Mouse (Mus musculus) erythroblast, adult 5-6 weeks (primary cell): Measurements from ENCODE around the gene Lrrc75b. TPM values are rescaled to one million over a fixed set of nuclear protein-coding genes. Genes with fewer than 3 reads are reported as not detected.
"Not testable (repeated sequence)": the region's sequence is repeated elsewhere in the genome, so short reads cannot be mapped to it uniquely, and the experiment has no call there.

Experiments used
- ATAC-seq: replicated peaks from 2 replicates; pipeline ENCODE4 v1.8.0; 2016; ENCODE audit warnings: moderate number of reproducible peaks, mild to moderate bottlenecking, moderate TSS enrichment, inconsistent platforms; ENCODE audit not compliant: poor library complexity, low FRiP score, severe bottlenecking
- total RNA-seq, 2 experiments: library from RNA; stranded (forward) in 1 of 2; stranded (reverse) in 1 of 2; fragments of 150-400 nt in 1 of 2; fragments of 200-764, 138-1000 nt in 1 of 2; gene quantifications; 2 replicates each; pipeline versions ENCODE4 v1.2.3 to v1.2.4; 2015 to 2017; ENCODE audit warnings: low replicate concordance in 2 of 2

The Lrrc75b gene
- total RNA-seq, 2 experiments from 2014 or later, result not detected

DNA sequence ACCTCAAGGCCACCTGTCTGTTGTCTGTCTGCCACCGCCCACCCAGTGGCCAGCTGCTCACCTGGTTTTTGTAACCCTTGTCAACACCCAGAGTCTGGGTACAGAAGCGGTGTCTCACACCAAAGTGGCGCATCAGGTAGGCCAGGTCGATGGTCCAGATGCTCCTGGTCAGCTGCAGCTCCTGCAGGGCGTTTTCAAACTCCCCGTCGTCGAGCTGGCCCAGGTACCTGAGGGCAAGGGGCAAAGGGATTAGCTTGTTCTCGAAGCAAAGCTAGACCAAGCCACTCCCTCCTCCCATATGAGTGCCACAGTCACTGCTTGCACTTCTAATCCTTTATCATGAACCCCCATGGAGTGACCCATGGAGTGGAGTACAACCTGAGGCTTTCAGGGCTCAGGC is 49.1 kb downstream of the Lrrc75b start:
- no peak for ATAC-seq

DNA sequence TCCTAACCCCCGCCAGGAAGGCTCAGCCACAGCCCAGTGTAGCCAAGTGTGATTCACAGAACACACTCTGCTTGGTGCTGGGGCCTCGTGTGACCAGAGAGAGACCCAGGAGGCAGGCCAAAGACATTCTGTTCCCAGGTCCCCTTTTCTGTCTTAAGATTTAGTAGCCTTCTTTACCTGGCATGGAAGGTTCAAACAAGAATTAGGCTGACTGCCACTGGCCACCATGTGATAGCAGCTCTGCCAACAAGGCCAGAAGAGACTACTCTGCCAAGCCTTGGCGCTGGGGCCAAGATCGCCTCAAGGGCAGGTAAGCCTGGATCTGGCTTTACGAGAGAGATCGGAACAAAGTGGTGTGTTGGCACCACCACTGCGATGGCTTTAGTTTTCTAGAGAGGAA is 49.7 kb downstream of the Lrrc75b start:
- ATAC-seq, result no peak

DNA sequence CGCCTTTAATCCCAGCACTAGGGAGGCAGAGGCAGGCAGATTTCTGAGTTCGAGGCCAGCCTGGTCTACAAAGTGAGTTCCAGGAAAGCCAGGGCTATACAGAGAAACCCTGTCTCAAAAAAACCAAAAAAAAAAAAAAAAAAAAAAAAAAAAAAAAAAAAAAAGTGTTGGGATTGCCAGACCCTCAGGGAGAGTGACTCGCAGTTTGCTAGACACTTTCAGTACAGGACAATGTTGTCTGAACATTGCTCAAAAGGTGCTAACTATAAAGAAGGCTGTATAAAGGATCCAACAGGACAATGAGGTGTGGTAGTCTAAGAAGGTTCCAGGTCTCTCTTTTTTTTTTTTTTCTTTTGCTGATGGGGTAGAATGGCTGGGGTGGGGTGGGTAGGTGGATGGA is 54.2 kb downstream of the Lrrc75b start:
- not testable (repeated sequence) for ATAC-seq

DNA sequence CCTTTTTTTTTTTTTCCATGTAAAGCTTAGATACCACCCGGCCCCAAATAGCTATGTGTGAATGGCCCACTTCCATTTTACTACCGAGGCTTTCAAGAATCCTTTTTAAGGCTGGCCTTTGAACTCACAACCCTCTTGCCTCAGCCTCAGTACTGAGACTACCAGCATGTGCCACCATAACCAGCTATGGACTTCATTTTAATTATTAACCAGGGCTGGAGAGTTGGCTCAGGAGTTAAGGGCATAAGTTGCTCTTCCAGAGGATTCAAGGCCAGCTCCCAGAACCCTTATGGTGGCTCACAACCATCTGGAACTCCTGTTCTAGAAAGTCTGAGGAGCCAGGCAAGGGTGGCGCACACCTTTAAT is 55.0 kb downstream of the Lrrc75b start:
- ATAC-seq, result no peak

DNA sequence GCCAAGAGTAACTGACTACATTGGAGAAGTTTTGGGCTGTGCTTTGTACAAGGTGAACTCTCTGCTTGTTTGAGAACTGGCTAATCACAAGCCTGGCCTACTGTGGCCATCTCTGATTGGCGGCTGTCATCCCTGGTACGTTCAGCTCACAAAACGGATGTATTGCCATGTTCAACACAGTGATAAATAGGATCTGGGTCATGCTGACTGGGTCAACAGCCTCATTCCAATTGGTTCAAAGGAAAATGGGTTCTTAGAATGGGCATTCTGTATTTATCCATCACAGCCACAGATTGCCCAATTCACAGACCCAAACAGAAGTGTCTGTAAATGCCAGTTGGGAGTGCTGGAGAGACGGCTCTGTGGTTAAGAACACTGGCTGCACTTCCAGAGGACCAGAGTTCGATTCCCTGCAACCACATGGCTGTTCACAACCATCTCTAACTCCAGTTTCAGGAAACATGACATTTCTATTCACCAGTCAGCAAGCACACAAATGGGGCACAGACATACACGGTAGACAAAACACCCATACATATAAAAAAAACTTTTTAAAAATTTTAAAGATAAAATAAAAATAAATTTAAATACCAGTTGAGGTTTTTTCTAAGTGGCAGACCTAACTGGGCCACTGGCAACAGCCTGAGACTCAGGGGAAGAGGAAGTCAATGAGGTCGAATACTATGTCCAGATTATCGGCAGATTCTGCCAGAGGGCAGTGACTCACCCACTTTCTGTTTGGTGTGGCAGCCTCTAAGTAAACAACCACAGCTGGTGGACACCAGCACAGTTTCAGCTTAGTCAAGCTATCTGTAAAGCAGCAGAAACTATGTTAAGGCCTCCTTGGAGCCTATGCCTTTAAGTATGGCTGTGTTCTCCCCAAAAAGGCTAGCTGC is 55.6 kb downstream of the Lrrc75b start:
- ATAC-seq, result peak; percentile 75

DNA sequence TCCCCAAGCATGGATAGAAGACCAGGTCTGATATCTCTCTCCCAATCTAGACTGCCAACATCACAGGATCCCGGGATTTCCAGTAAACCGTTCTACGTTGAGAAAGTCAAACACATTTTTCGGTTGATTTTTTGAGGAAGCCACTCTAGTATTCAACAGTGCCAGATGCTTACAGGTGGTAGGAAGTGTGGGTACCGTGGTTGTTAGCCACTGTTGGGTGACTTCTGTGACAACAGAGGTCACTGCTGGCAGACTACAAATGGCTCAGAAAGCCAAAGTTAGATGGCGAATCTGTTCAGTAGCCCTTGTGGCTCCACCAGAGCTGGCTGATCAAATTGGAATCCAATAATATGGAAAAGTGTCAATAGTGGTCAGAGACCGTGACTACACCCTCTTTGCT is 56.4 kb downstream of the Lrrc75b start:
- ATAC-seq, result no peak

DNA sequence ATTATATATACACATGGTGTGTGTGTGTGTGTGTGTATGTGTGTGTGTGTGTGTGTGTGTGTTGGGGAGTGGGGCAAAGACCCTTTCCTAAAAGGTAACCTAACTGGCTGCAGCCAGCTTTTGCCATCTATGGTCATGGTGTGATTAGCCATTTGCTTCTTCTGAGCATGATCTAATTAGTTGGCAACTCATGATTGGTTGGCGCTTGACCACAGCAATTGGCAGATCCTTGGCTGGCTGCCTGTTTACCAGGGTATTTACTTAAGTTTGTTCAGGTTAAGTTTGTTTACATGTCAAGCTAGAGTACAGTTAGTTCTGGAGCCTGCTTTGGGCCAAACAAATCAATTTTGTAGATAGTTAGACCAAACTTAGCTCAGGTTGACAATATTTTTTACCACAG is 58.5 kb downstream of the Lrrc75b start:
- ATAC-seq, result no peak; the same call in 1 of the 2 replicates

DNA sequence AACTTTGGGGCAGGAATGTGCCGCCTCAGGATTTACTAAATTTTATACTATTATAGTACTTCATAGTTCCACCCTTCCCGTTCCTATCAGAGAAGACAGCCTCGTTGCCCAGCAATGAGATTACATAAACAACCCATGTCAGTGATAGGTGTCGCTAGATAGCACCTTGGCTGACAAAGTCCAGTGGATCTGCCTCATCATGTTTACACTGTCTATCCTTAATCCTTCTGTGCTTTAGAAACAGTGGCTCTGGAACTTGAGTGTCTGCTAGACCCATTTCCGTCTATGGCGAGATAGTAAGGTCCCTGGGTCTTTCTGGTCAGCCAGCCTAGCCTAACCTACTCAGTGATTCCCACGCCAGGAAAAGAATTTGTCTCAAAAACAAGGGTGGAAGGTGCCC is 59.8 kb downstream of the Lrrc75b start:
- peak; percentile 58 for ATAC-seq

Other genes starting within 250 kb of the Lrrc75b start
- gene Adora2a, start 243.5 kb downstream of the Lrrc75b start, total RNA-seq (2015; ENCODE audit: low replicate concordance), result 0.42 TPM in 1 of 2 replicates, not detected in the other
- gene Adora2a, start 243.5 kb downstream of the Lrrc75b start, total RNA-seq (2017; ENCODE audit: low replicate concordance), result 0.17 TPM in 1 of 2 replicates, not detected in the other
- 0.19 and 0.21 TPM in 2 replicates for gene Upb1, start 159.2 kb downstream of the Lrrc75b start, total RNA-seq (2015; ENCODE audit: low replicate concordance)
- gene Upb1, start 159.2 kb downstream of the Lrrc75b start, total RNA-seq (2017; ENCODE audit: low replicate concordance), result 0.43 and 1.4 TPM in 2 replicates
- 13.4 and 19.6 TPM in 2 replicates for gene Snrpd3, start 42.8 kb downstream of the Lrrc75b start, total RNA-seq (2015; ENCODE audit: low replicate concordance)
- gene Snrpd3, start 42.8 kb downstream of the Lrrc75b start, total RNA-seq (2017; ENCODE audit: low replicate concordance), result 17.9 and 18.8 TPM in 2 replicates
- gene Gucd1, start 42.4 kb downstream of the Lrrc75b start, total RNA-seq (2015; ENCODE audit: low replicate concordance), result 94.3 and 113 TPM in 2 replicates
- gene Gucd1, start 42.4 kb downstream of the Lrrc75b start, total RNA-seq (2017; ENCODE audit: low replicate concordance), result 180 and 191 TPM in 2 replicates
- 1.3 and 3.6 TPM in 2 replicates for gene Ggt1, start 1.3 kb upstream of the Lrrc75b start, total RNA-seq (2015; ENCODE audit: low replicate concordance)
- not detected in 2 replicates for gene Ggt1, start 1.3 kb upstream of the Lrrc75b start, total RNA-seq (2017; ENCODE audit: low replicate concordance)
- 0.42 and 1.3 TPM in 2 replicates for gene Ggt5, start 29.0 kb upstream of the Lrrc75b start, total RNA-seq (2015; ENCODE audit: low replicate concordance)
- gene Ggt5, start 29.0 kb upstream of the Lrrc75b start, total RNA-seq (2017; ENCODE audit: low replicate concordance), result 4.9 and 6.6 TPM in 2 replicates
- 1.7 and 5.2 TPM in 2 replicates for gene Susd2, start 83.7 kb upstream of the Lrrc75b start, total RNA-seq (2015; ENCODE audit: low replicate concordance)
- 3.8 and 4.0 TPM in 2 replicates for gene Susd2, start 83.7 kb upstream of the Lrrc75b start, total RNA-seq (2017; ENCODE audit: low replicate concordance)
- 133 and 187 TPM in 2 replicates for gene Cabin1, start 204.0 kb upstream of the Lrrc75b start, total RNA-seq (2015; ENCODE audit: low replicate concordance)
- 246 and 264 TPM in 2 replicates for gene Cabin1, start 204.0 kb upstream of the Lrrc75b start, total RNA-seq (2017; ENCODE audit: low replicate concordance)
- gene Ddt, start 213.1 kb upstream of the Lrrc75b start, total RNA-seq (2015; ENCODE audit: low replicate concordance), result 5.4 TPM in 1 of 2 replicates, not detected in the other
- 4.6 and 5.0 TPM in 2 replicates for gene Ddt, start 213.1 kb upstream of the Lrrc75b start, total RNA-seq (2017; ENCODE audit: low replicate concordance)
- not detected in 2 replicates for gene Gm20441, start 220.6 kb upstream of the Lrrc75b start, total RNA-seq (2015; ENCODE audit: low replicate concordance)
- gene Gm20441, start 220.6 kb upstream of the Lrrc75b start, total RNA-seq (2017; ENCODE audit: low replicate concordance), result not detected in 2 replicates
- gene Gstt3, start 221.1 kb upstream of the Lrrc75b start, total RNA-seq (2015; ENCODE audit: low replicate concordance), result 0.42 TPM in 1 of 2 replicates, not detected in the other
- 0.51 TPM in 1 of 2 replicates, not detected in the other for gene Gstt3, start 221.1 kb upstream of the Lrrc75b start, total RNA-seq (2017; ENCODE audit: low replicate concordance)
- 6.3 and 24.0 TPM in 2 replicates for gene Gstt1, start 238.3 kb upstream of the Lrrc75b start, total RNA-seq (2015; ENCODE audit: low replicate concordance)
- 4.1 and 6.8 TPM in 2 replicates for gene Gstt1, start 238.3 kb upstream of the Lrrc75b start, total RNA-seq (2017; ENCODE audit: low replicate concordance)